Mouse (Mus musculus): ENCODE data around the gene Vstm4. TPM values are rescaled to one million over a fixed set of nuclear protein-coding genes. Genes with fewer than 3 reads are reported as not detected.

Gene Vstm4
- total RNA-seq, 1 experiment from 2014 or later = 0.30 TPM

Other genes starting within 250 kb of the Vstm4 start
- gene 3425401B19Rik, start 171.5 kb upstream of the Vstm4 start, total RNA-seq (2017) = not detected in 2 replicates
- gene Tmem273, start 70.8 kb upstream of the Vstm4 start, total RNA-seq (2017) = 15.3 and 31.4 TPM in 2 replicates
- gene Fam170b, start 22.8 kb upstream of the Vstm4 start, total RNA-seq (2017) = not detected in 2 replicates
- not detected in 2 replicates for gene Lrrc18, start 134.6 kb downstream of the Vstm4 start, total RNA-seq (2017)